Mouse (Mus musculus) stomach, embryonic 14.5 days (tissue): Measurements from ENCODE around the gene Jph2. TPM values are rescaled to one million over a fixed set of nuclear protein-coding genes. Genes with fewer than 3 reads are reported as not detected.
A peak's percentile ranks its signal among the peaks of the same experiment; 100 is the strongest.
"Not testable (repeated sequence)": the region's sequence is repeated elsewhere in the genome, so short reads cannot be mapped to it uniquely, and the experiment has no call there.

Source experiments
- ATAC-seq: fragments of 200-750 bp; cut with Nextera tagmentation; 2 replicates; pipeline ENCODE4 v1.8.0; 2017; ENCODE audit warnings: low read depth, moderate TSS enrichment; ENCODE audit not compliant: insufficient number of reproducible peaks, insufficient read depth, low FRiP score
- H3K27ac ChIP-seq: fragments of 300-500 bp; sonication (generic); 2 replicates; pipeline ENCODE4 v1.5.1; 2014; ENCODE audit warnings: mild to moderate bottlenecking, low read length, moderate library complexity, mixed read lengths
- H3K27me3 ChIP-seq: fragments of 300-500 bp; sonication (generic); 2 replicates; pipeline ENCODE4 v1.6.1; 2014; ENCODE audit warnings: low read length, control low read depth, mixed read lengths; ENCODE audit not compliant: control insufficient read depth, insufficient read depth
- H3K36me3 ChIP-seq: fragments of 300-500 bp; sonication (generic); 2 replicates; pipeline ENCODE4 v1.6.1; 2014; ENCODE audit warnings: mild to moderate bottlenecking, control low read depth, low read length, moderate library complexity, mixed read lengths; ENCODE audit not compliant: control insufficient read depth, insufficient read depth
- H3K4me1 ChIP-seq: fragments of 300-500 bp; sonication (generic); 2 replicates; pipeline ENCODE4 v1.6.1; 2014; ENCODE audit warnings: low read length, control low read depth, mixed read lengths; ENCODE audit not compliant: control insufficient read depth, insufficient read depth
- H3K4me2 ChIP-seq: fragments of 300-500 bp; sonication (generic); replicated peaks from 2 replicates; pipeline ENCODE4 v1.6.1; 2014; ENCODE audit warnings: low read depth, low read length, control low read depth
- H3K4me3 ChIP-seq: fragments of 300-500 bp; sonication (generic); 2 replicates; pipeline ENCODE4 v1.5.1; 2014; ENCODE audit warnings: low read depth, low read length, control low read depth
- H3K9ac ChIP-seq: fragments of 300-500 bp; sonication (generic); replicated peaks from 2 replicates; pipeline ENCODE4 v1.6.1; 2014; ENCODE audit warnings: low read depth, mild to moderate bottlenecking, control low read depth, low read length, moderate library complexity, mixed read lengths
- H3K9me3 ChIP-seq: fragments of 300-500 bp; sonication (generic); 2 replicates; pipeline ENCODE4 v1.6.1; 2016; ENCODE audit warnings: low read depth, low read length, control low read depth; ENCODE audit not compliant: control insufficient read depth
- WGBS: fragments of 180-500 bp; shearing (Covaris S2); extraction: QIAGEN DNeasy Blood & Tissue Kit; methylation state at CpG from one replicate; pipeline ENCODE4 v1.1.7; 2014; 5-methylcytosine and 5-hydroxymethylcytosine counted together
- polyA plus RNA-seq: library from polyadenylated mRNA; unstranded; fragments of >200 nt; fragmentation: Nextera tagmentation; extraction: Ambion mirVana; gene quantifications from 2 replicates; pipeline ENCODE4 v1.2.1, GENCODE M21; 2014

Jph2 gene
- polyA plus RNA-seq, 1 experiment from 2014 or later = 6.7 TPM

GRCm38 (mm10) chr2:163417830-163418229 is 20.0 kb upstream of the Jph2 start:
- no peak for ATAC-seq
- Histone ChIP-seq H3K4me3 (peak overlapping the region; percentile 99), H3K36me3 (peaks cover 7% of the 10 kb centered on the region; the same call in 1 of the 2 replicates), H3K4me1 (peaks cover 15% of the 10 kb centered on the region), H3K4me2 (peak overlapping the region; percentile 71), H3K9me3 (no peaks in the 10 kb centered on the region), H3K9ac (peak overlapping the region; percentile 92), H3K27ac (no peak overlapping the region), H3K27me3 (no peaks in the 10 kb centered on the region)

- peaks cover 15% of the 10 kb centered on the region for H3K4me1 ChIP-seq
- ATAC-seq = no peak
- H3K4me3 ChIP-seq = no peak overlapping the region
- WGBS = 89% methylated on average over 6 of the region's 6 CpGs
- H3K27me3 ChIP-seq = no peaks in the 10 kb centered on the region
- H3K36me3 ChIP-seq = peaks cover 11% of the 10 kb centered on the region; the same call in 1 of the 2 replicates
- H3K9me3 ChIP-seq = no peaks in the 10 kb centered on the region
- H3K9ac ChIP-seq = no peak overlapping the region
- H3K4me2 ChIP-seq = no peak overlapping the region
- no peak overlapping the region for H3K27ac ChIP-seq
These were observed 19.2 kb upstream of the Jph2 start for GRCm38 (mm10) chr2:163417026-163417425.

- no peaks in the 10 kb centered on the region for H3K27me3 ChIP-seq
- no peak overlapping the region for H3K9ac ChIP-seq
- H3K9me3 ChIP-seq = no peaks in the 10 kb centered on the region
- H3K4me3 ChIP-seq = no peak overlapping the region
- no peak for ATAC-seq
- H3K27ac ChIP-seq = no peak overlapping the region
- peaks cover 46% of the 10 kb centered on the region for H3K36me3 ChIP-seq
- H3K4me1 ChIP-seq = peaks cover 3% of the 10 kb centered on the region
- H3K4me2 ChIP-seq = no peak overlapping the region
- 88% methylated on average over 9 of the region's 9 CpGs for WGBS
These were observed 15.2 kb upstream of the Jph2 start for GRCm38 (mm10) chr2:163412846-163413590.

- no peak overlapping the region for H3K27ac ChIP-seq
- H3K27me3 ChIP-seq = no peaks in the 10 kb centered on the region
- no peaks in the 10 kb centered on the region for H3K9me3 ChIP-seq
- no peak overlapping the region for H3K4me2 ChIP-seq
- 99% methylated on average over 4 of the region's 4 CpGs for WGBS
- H3K4me1 ChIP-seq = no peaks in the 10 kb centered on the region
- no peak for ATAC-seq
- peaks cover 48% of the 10 kb centered on the region for H3K36me3 ChIP-seq
- no peak overlapping the region for H3K4me3 ChIP-seq
- H3K9ac ChIP-seq = no peak overlapping the region
These were observed 14.6 kb upstream of the Jph2 start for GRCm38 (mm10) chr2:163412419-163412818.

- Histone ChIP-seq H3K9ac (no peak overlapping the region), H3K4me3 (no peak overlapping the region), H3K36me3 (peaks cover 52% of the 10 kb centered on the region), H3K4me1 (no peaks in the 10 kb centered on the region), H3K9me3 (no peaks in the 10 kb centered on the region), H3K4me2 (no peak overlapping the region), H3K27ac (no peak overlapping the region), H3K27me3 (no peaks in the 10 kb centered on the region)
- WGBS = 93% methylated on average over 4 of the region's 4 CpGs
- ATAC-seq = no peak
These were observed 14.0 kb upstream of the Jph2 start for GRCm38 (mm10) chr2:163411840-163412239.

GRCm38 (mm10) chr2:163411344-163411743 is 13.6 kb upstream of the Jph2 start:
- H3K9ac ChIP-seq, H3K4me2 ChIP-seq, H3K27me3 ChIP-seq, H3K4me3 ChIP-seq, H3K4me1 ChIP-seq, H3K9me3 ChIP-seq, ATAC-seq, H3K27ac ChIP-seq: not testable (repeated sequence)
- 91% methylated on average over 3 of the region's 3 CpGs for WGBS
- H3K36me3 ChIP-seq = peaks cover 52% of the 10 kb centered on the region

GRCm38 (mm10) chr2:163410211-163410610 is 12.4 kb upstream of the Jph2 start:
- H3K4me2 ChIP-seq = no peak overlapping the region
- no peak overlapping the region for H3K4me3 ChIP-seq
- H3K36me3 ChIP-seq = peaks cover 54% of the 10 kb centered on the region
- H3K9me3 ChIP-seq = no peaks in the 10 kb centered on the region
- no peak overlapping the region for H3K9ac ChIP-seq
- 94% methylated on average over 3 of the region's 3 CpGs for WGBS
- ATAC-seq = no peak
- no peak overlapping the region for H3K27ac ChIP-seq
- H3K4me1 ChIP-seq = no peaks in the 10 kb centered on the region
- H3K27me3 ChIP-seq = no peaks in the 10 kb centered on the region

- Histone ChIP-seq H3K36me3 (peaks cover 27% of the 10 kb centered on the region), H3K4me1 (no peaks in the 10 kb centered on the region), H3K27ac (no peak overlapping the region), H3K9me3 (no peaks in the 10 kb centered on the region), H3K27me3 (no peaks in the 10 kb centered on the region), H3K4me2 (no peak overlapping the region), H3K9ac (no peak overlapping the region), H3K4me3 (no peak overlapping the region)
- no peak for ATAC-seq
- 71% methylated on average over 8 of the region's 8 CpGs for WGBS
These were observed 6.4 kb upstream of the Jph2 start for GRCm38 (mm10) chr2:163404037-163404815.
